Mouse (Mus musculus): ENCODE results near the gene Dpy19l3. TPM values are rescaled to one million over a fixed set of nuclear protein-coding genes. Genes with fewer than 3 reads are reported as not detected.

Dpy19l3 gene
- polyA plus RNA-seq, 1 experiment from 2014 or later: 34.7 TPM

DNA sequence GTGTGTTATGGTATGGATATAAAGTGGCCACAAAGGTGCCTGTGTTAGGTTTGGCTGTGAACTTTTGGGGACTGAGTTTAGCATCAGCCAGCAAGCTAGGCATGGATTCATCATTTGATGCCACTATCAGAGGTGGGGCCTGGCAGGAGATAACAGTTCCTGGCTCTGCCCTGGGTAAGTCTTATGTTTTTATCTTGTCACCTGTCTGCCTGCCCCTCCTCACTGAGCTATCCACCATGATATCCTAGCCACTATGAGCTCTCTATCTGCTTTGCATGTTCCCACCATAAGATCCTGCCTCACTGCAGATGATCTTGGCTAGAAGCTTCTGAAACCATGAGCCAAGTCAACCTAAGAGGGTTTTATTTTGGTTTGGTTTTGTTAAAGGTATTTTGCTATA is 16.9 kb upstream of the Dpy19l3 start:
- H3K27me3 ChIP-seq (ENCODE audit: low read depth, poor library complexity, severe bottlenecking): no peaks in the 10 kb centered on the region
- DNase-seq (ENCODE audit: low spot score): no peak
- H3K27ac ChIP-seq (replicated peaks): no peak overlapping the region
- no peaks in the 10 kb centered on the region for H3K4me1 ChIP-seq
- peaks cover 45% of the 10 kb centered on the region for H3K36me3 ChIP-seq
- no peaks in the 10 kb centered on the region for H3K9me3 ChIP-seq (replicated peaks)
- no peak overlapping the region for H3K4me3 ChIP-seq

DNA sequence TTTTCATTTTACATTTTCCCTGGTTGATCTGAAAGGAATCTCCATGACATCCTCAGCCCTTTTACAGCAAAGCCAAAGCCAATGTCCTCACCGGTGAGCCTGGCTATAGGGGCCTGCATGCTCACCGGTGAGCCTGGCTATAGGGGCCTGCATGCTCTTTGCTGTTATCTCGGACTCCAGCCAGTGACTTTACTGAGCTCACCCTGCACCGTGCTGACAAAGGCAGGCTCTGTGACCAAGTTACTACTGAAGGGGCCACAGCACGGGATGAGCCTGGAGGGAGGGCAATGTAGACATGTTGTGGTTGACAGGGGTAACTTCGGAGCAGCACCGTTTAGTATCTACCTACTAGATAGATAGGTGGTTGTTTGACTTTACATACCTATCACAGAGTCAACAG is 15.9 kb upstream of the Dpy19l3 start:
- Histone ChIP-seq H3K27me3 (ENCODE audit: low read depth, poor library complexity, severe bottlenecking) (no peaks in the 10 kb centered on the region), H3K9me3 (replicated peaks) (no peaks in the 10 kb centered on the region), H3K4me3 (no peak overlapping the region), H3K27ac (replicated peaks) (no peak overlapping the region), H3K4me1 (no peaks in the 10 kb centered on the region), H3K36me3 (peaks cover 36% of the 10 kb centered on the region)
- no peak for DNase-seq (ENCODE audit: low spot score)
- 88% methylated on average over 7 of the region's 7 CpGs for WGBS

DNA sequence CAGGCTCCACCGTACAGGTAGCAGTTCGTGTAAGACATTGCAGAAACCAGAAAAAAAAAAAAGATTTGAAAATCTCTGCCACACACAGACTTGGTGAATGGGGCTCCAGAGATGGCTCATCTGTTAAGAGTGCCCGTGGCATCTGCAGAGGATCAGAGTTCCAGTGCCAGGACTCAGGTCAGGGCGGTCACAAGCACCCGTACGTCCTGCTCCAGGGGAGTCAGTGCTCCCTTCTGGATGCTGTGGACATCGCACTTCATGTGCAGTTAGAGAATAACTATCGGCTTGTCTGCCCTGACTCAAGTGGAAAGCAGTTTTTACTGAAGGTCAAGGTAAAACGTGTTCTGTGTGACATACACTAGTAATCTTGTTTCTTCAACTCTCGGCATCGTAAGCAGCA is 10.2 kb upstream of the Dpy19l3 start:
- no peak for DNase-seq (ENCODE audit: low spot score)
- Histone ChIP-seq H3K4me1 (no peaks in the 10 kb centered on the region), H3K27me3 (ENCODE audit: low read depth, poor library complexity, severe bottlenecking) (no peaks in the 10 kb centered on the region), H3K9me3 (replicated peaks) (no peaks in the 10 kb centered on the region; the same call in 1 of the 2 replicates), H3K36me3 (no peaks in the 10 kb centered on the region), H3K27ac (replicated peaks) (no peak overlapping the region), H3K4me3 (no peak overlapping the region)
- 94% methylated on average over 11 of the region's 11 CpGs for WGBS

DNA sequence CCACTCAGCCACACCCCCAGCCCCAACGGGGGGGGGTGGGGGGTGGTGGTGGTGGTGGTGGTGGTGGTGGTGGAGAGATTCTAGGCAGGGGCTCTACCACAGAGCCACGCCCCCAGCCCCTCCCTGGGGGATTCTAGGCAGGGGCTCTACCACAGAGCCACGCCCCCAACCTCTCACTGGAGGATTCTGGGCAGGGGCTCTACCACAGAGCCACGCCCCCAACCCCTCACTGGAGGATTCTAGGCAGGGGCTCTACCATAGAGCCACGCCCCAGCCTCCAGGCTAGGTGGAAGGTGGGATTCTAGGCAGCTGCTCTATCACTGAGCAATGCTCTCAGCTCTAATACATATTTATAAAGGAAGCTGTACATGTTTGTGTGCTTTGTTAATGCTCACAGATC is 7.5 kb upstream of the Dpy19l3 start:
- no peak overlapping the region for H3K4me3 ChIP-seq
- no peak for DNase-seq (ENCODE audit: low spot score)
- 72% methylated on average over 5 of the region's 5 CpGs for WGBS
- H3K27me3 ChIP-seq (ENCODE audit: low read depth, poor library complexity, severe bottlenecking): no peaks in the 10 kb centered on the region
- H3K36me3 ChIP-seq: no peaks in the 10 kb centered on the region
- H3K27ac ChIP-seq (replicated peaks): no peak overlapping the region
- H3K9me3 ChIP-seq (replicated peaks): no peaks in the 10 kb centered on the region; the same call in 1 of the 2 replicates
- no peaks in the 10 kb centered on the region for H3K4me1 ChIP-seq

DNA sequence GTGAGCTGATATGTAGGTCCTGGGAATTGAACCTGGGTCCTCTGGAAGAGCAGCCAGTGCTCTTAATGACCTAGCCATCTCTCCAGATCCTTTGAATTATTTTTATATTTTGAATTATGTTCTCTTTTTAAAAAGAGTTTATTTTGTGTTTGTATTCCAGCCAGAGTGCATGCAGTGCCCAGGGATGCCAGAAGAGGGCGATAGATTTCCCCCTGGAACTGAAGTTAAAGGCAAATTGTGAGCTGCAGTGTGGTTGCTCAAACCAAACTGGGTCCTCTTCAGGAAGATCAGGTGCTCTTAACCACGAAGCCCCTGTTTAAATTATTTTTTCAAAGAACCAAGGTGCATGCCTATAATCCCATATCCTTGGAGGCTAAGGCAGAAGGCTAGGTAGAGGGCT is 5.3 kb upstream of the Dpy19l3 start:
- 18% methylated on average over 2 of the region's 2 CpGs for WGBS
- Histone ChIP-seq H3K27ac (replicated peaks) (no peak overlapping the region), H3K9me3 (replicated peaks) (no peaks in the 10 kb centered on the region; the same call in 1 of the 2 replicates), H3K4me3 (no peak overlapping the region), H3K27me3 (ENCODE audit: low read depth, poor library complexity, severe bottlenecking) (no peaks in the 10 kb centered on the region), H3K4me1 (peaks cover 3% of the 10 kb centered on the region), H3K36me3 (no peaks in the 10 kb centered on the region)
- DNase-seq (ENCODE audit: low spot score): no peak

DNA sequence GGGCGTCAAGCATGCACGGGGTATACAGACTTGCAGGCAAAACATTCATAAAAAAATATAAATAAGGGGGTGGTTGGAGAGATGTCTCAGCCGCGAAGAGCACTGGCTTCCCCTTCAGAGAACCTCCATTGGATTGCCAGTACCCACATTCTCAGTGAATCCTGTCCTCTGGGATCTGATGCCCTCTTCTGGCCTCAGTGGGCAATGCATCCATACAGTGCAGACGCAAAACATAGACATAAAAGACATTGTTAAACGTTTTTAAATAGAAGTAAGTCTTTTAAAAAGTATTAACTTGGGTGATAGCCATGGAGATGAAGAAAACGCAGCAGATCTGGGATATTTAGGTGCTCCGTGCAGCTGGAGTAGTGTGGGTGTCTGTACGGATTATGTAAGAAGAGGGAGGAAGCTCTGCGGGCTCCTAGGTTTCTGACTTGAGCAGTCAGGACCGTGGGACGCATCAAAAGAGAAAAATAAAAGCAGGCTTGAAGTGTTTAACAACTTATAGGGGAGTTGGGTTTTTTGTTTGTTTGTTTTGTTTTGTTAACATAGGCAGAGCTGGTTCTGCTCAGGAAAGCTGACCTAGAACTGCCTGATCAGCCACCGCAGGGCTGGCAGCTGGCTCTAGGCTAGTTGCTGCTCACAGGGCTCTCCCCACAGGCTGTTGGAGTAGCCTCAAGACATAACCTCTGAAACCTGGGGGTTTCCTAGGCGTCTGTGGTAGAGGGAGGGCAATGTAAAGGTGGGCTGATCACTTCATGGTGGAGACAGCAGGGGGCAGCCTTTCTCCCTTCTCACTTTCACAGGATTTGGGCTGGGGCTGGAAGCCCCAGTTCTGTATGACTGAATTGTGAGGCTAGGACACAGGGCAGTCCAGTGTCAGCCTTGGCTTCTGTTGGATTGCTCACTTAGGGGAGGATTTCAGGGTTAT is 2.5 kb upstream of the Dpy19l3 start:
- peak; percentile 27 for DNase-seq (ENCODE audit: low spot score)

DNA sequence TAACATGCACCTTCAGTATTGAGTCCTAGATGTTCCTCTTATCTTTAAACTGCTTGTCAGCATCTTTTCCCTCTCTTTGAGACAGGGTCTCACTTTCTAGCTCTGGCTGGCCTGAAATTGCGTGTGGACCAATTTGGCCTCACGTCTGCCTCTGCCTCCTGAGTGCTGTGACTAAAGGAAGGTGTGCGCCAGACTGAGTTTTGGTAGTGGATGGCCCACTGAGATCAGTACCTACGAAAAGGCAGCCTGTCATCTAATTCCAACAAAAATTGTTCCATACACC is 573 bp upstream of the Dpy19l3 start:
- peaks cover 23% of the 10 kb centered on the region for H3K36me3 ChIP-seq
- DNase-seq (ENCODE audit: low spot score): no peak
- H3K27ac ChIP-seq (replicated peaks): peak overlapping the region; percentile 89
- 72% methylated on average over 4 of the region's 4 CpGs for WGBS
- H3K4me1 ChIP-seq: peaks cover 29% of the 10 kb centered on the region
- H3K27me3 ChIP-seq (ENCODE audit: low read depth, poor library complexity, severe bottlenecking): no peaks in the 10 kb centered on the region
- no peaks in the 10 kb centered on the region for H3K9me3 ChIP-seq (replicated peaks)
- peak overlapping the region; percentile 89 for H3K4me3 ChIP-seq

More for the DNA sequence above, 2.5 kb upstream of the Dpy19l3 start:
- Histone ChIP-seq H3K9me3 (replicated peaks) (no peaks in the 10 kb centered on the region; the same call in 1 of the 2 replicates), H3K36me3 (peaks cover 4% of the 10 kb centered on the region; the same call in 1 of the 2 replicates), H3K27me3 (ENCODE audit: low read depth, poor library complexity, severe bottlenecking) (no peaks in the 10 kb centered on the region), H3K4me3 (no peak overlapping the region), H3K27ac (replicated peaks) (no peak overlapping the region), H3K4me1 (peaks cover 29% of the 10 kb centered on the region)
- WGBS: 36% methylated on average over 14 of the region's 14 CpGs

DNA sequence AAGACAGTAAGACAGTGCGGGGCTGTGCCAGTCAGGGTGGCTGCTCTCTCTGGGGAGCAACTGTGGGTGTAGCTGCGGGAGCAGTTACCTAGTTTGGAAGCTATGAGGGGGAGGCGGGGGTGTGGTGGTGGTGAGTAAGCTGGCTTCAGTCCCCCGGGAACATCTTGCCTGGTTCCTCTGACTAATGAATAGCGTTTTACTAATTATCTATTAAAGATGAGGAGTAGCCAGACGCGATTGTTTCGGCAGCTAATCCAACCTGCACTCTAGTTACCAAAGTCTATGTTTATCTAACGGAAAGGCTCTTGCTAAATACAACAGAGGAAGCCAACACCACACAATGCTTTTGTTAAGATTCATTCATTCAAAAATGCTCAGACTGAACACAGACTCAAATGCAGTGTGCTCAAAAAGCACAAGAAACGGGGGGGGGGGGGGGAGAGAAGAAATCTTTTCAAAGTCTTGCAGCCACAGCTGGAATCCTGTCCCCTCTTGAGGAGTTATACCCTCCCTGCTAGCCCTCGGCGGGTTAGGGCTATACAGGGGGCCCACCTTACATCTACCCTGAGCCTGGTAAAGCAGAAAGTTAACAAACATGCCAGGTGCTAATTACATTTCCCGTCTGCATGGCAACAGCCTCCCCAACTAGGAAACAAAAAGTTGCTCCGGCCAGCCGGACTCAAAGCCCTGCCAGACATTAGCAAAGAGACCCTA is 778 bp downstream of the Dpy19l3 start:
- H3K27ac ChIP-seq (replicated peaks): peak overlapping the region; percentile 89
- peak overlapping the region; percentile 89 for H3K4me3 ChIP-seq
- peaks cover 29% of the 10 kb centered on the region for H3K4me1 ChIP-seq
- H3K36me3 ChIP-seq: peaks cover 36% of the 10 kb centered on the region
- DNase-seq (ENCODE audit: low spot score): no peak
- WGBS: 7% methylated on average over 15 of the region's 15 CpGs
- H3K9me3 ChIP-seq (replicated peaks): no peaks in the 10 kb centered on the region
- no peaks in the 10 kb centered on the region for H3K27me3 ChIP-seq (ENCODE audit: low read depth, poor library complexity, severe bottlenecking)

DNA sequence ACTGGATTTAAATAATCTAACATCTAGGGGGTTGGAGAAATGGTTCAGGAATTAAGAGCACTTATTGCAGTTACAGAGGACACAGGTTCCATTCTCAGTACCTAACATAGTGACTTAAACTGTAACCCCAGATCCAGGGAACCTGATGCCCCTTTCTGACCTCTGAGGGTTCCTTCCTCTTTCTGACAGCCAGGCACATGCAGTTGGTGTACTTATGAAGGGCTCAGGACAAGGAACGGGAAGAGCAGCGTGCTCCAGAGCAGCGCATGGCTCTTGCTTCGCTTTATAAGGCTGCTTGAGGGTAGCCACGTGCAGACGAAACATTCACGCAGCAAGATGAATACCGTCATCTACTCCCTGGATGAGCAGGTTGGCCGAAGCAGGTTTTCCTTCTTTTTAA is 3.4 kb downstream of the Dpy19l3 start:
- Histone ChIP-seq H3K4me1 (peaks cover 47% of the 10 kb centered on the region), H3K9me3 (replicated peaks) (no peaks in the 10 kb centered on the region), H3K27me3 (ENCODE audit: low read depth, poor library complexity, severe bottlenecking) (no peaks in the 10 kb centered on the region), H3K4me3 (no peak overlapping the region), H3K36me3 (peaks cover 62% of the 10 kb centered on the region), H3K27ac (replicated peaks) (no peak overlapping the region)
- WGBS: 94% methylated on average over 9 of the region's 9 CpGs
- no peak for DNase-seq (ENCODE audit: low spot score)

DNA sequence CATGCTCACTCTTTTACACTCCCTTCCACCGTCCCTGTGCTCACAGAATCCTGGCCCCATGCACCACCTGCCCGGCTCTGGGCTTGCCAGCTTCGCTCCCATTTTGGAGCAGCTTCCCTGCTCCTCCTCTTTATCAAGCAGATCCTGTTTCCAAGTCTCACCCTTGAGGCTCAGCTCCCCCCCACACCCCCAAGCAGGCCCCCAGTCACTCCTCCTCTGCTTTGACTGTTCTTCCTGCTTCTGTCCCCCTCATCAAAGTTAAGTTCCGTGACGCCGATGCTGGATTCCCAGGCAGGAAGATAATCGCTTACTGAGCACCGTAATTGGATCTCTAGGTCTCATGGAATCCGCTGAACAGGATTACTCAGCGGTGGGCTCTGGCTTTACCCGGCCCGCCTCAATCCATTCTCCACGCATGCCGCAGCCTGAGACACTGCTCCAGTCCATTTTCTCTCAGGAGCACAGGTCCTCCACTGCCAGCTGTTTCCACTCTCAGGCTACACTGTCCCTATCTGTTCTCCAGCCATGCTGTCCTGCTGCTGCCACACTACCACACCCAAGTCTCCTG is 6.8 kb downstream of the Dpy19l3 start:
- peak overlapping the region; percentile 58 for H3K27ac ChIP-seq (replicated peaks)
- WGBS: 51% methylated on average over 14 of the region's 14 CpGs
- H3K9me3 ChIP-seq (replicated peaks): no peaks in the 10 kb centered on the region
- peaks cover 96% of the 10 kb centered on the region for H3K36me3 ChIP-seq
- peak; percentile 73 for DNase-seq (ENCODE audit: low spot score)
- H3K4me1 ChIP-seq: peaks cover 27% of the 10 kb centered on the region
- no peaks in the 10 kb centered on the region for H3K27me3 ChIP-seq (ENCODE audit: low read depth, poor library complexity, severe bottlenecking)
- H3K4me3 ChIP-seq: no peak overlapping the region

DNA sequence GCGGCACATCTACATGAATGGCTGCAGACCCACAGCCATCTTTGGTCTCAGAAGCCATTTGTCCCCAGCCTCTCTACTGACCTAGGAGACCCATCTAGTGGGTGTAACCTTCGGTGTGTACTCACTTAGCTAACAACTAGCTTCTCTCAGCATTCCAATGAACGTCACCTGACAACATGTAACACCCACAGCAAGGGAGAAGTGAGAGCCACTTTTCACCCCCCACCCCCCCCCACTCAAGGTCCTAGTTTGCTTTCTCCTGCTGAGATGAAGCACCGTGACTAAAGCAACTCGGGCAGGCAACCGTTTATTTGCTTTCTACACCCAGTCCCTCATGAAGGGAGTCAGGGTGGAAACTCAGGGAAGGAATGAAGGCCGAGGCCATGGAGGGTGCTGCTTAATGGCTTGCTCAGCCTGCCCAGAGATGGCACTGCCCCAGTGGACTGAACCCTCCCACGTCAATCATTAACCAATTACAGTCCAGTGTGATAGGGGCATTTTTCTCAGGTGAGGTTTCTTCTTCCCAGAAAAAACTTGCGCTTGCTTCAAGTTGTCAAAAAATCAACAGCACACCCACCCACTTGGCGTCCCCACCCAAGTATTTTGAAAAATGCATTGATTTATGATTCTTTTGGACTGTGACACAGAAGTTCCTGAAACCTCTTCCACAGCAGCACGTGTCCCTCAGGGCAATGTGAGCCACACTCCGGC is 7.4 kb downstream of the Dpy19l3 start:
- Histone ChIP-seq H3K27ac (replicated peaks) (peak overlapping the region; percentile 55), H3K36me3 (peaks cover 99% of the 10 kb centered on the region)
- DNase-seq (ENCODE audit: low spot score): no peak

DNA sequence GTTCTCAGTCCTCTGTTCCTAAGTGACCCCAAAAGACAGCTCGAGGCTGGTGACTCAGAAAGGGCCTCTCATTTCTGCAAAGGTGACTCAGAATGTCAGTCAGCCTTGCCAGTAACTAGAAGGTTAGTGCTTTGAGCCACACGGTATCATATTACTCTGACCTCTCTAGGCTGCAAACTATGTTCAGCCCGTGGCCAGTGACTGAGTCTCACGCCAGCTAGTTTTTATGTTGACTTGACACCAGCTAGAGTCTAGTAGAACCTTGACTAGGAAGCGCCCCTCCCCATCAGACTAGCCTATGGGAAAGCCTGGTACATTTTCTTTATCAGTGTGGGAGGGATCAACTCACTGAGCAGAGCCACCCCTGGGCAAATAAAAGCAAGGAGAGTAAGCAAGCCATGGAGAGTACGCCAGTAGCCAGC is 9.0 kb downstream of the Dpy19l3 start:
- Histone ChIP-seq H3K27me3 (ENCODE audit: low read depth, poor library complexity, severe bottlenecking) (no peaks in the 10 kb centered on the region), H3K4me1 (peaks cover 20% of the 10 kb centered on the region), H3K27ac (replicated peaks) (no peak overlapping the region), H3K4me3 (no peak overlapping the region), H3K36me3 (peaks cover 100% of the 10 kb centered on the region), H3K9me3 (replicated peaks) (no peaks in the 10 kb centered on the region)
- DNase-seq (ENCODE audit: low spot score): no peak
- WGBS: 87% methylated on average over 6 of the region's 6 CpGs

More for the DNA sequence above, 7.4 kb downstream of the Dpy19l3 start:
- H3K4me1 ChIP-seq: peaks cover 21% of the 10 kb centered on the region
- no peak overlapping the region for H3K4me3 ChIP-seq
- no peaks in the 10 kb centered on the region for H3K9me3 ChIP-seq (replicated peaks)
- 79% methylated on average over 12 of the region's 12 CpGs for WGBS
- H3K27me3 ChIP-seq (ENCODE audit: low read depth, poor library complexity, severe bottlenecking): no peaks in the 10 kb centered on the region
